Mouse (Mus musculus) adrenal gland, postnatal 36 days (tissue): Measurements from ENCODE around the gene Mfsd5. TPM values are rescaled to one million over a fixed set of nuclear protein-coding genes. Genes with fewer than 3 reads are reported as not detected.
A peak's percentile ranks its signal among the peaks of the same experiment; 100 is the strongest.

Experiments
- DNase-seq, 2 experiments: peaks; one replicate each; pipeline ENCODE4 v3.0.0; 2021; ENCODE audit warnings: mixed read lengths in 1 of 2
- long read RNA-seq, 2 experiments: library from polyadenylated mRNA; stranded (forward); transcript quantifications; one replicate each; pipeline ENCODE4 v2.0.0; 2021; ENCODE audit warnings: borderline sequencing depth in 2 of 2
- total RNA-seq, 2 experiments: library from RNA; stranded (reverse); gene quantifications; 2 replicates each; pipeline ENCODE4 v1.2.3; 2021

Mfsd5 gene
- total RNA-seq, result 10 to 100 TPM; 39.0 to 40.0 TPM
- long read RNA-seq, experiment 1, transcript Mfsd5-201 (2 exons, 1,754 nt), result major isoform, 70 of 115 reads
- long read RNA-seq, experiment 1, partial matches to known transcripts, result 0 of 115 reads
- long read RNA-seq, experiment 1, other reads (novel, unspliced or antisense), result 45 of 115 reads
- long read RNA-seq, experiment 2, transcript Mfsd5-201 (2 exons, 1,754 nt), result major isoform, 14 of 36 reads
- long read RNA-seq, experiment 2, partial matches to known transcripts, result 0 of 36 reads
- long read RNA-seq, experiment 2, other reads (novel, unspliced or antisense), result 22 of 36 reads

GRCm38 (mm10) chr15:102279092-102279782, at the start of gene Mfsd5:
Gene Mfsd5 (plus strand): TSS chr15:102279454.
- DNase-seq, result peak; percentile 89 to 94

GRCm38 (mm10) chr15:102230408-102231321, 48.6 kb upstream of the Mfsd5 start:
- DNase-seq, result no peak

GRCm38 (mm10) chr15:102231748-102232147, 47.5 kb upstream of the Mfsd5 start, which contains the start of gene Itgb7:
Gene Itgb7 (minus strand): TSS chr15:102231944.
- no peak for DNase-seq

GRCm38 (mm10) chr15:102232764-102233163, 46.5 kb upstream of the Mfsd5 start:
- no peak for DNase-seq

GRCm38 (mm10) chr15:102233896-102234295, 45.4 kb upstream of the Mfsd5 start:
- DNase-seq, result peak in 1 of 2 experiments; percentile 55

- DNase-seq, result peak in 1 of 2 experiments; percentile 40
Observed at GRCm38 (mm10) chr15:102235371-102236027, 43.8 kb upstream of the Mfsd5 start.

GRCm38 (mm10) chr15:102238543-102239259, 40.6 kb upstream of the Mfsd5 start:
- no peak for DNase-seq

- DNase-seq, result peak; percentile 85 to 92
Observed at GRCm38 (mm10) chr15:102239260-102239590, 40.0 kb upstream of the Mfsd5 start.

- DNase-seq, result no peak
Observed at GRCm38 (mm10) chr15:102239851-102240250, 39.4 kb upstream of the Mfsd5 start.

GRCm38 (mm10) chr15:102240607-102241006, 38.6 kb upstream of the Mfsd5 start:
- DNase-seq, result peak; percentile 60 to 73

- DNase-seq, result no peak
Observed at GRCm38 (mm10) chr15:102242404-102243228, 36.6 kb upstream of the Mfsd5 start.

GRCm38 (mm10) chr15:102243229-102244190, 35.7 kb upstream of the Mfsd5 start:
- DNase-seq, result peak; percentile 75 to 77

GRCm38 (mm10) chr15:102244306-102245191, 34.7 kb upstream of the Mfsd5 start:
- peak in 1 of 2 experiments; percentile 65 for DNase-seq

- no peak for DNase-seq
Observed at GRCm38 (mm10) chr15:102245461-102245881, 33.8 kb upstream of the Mfsd5 start.

GRCm38 (mm10) chr15:102245891-102246741, 33.1 kb upstream of the Mfsd5 start:
- DNase-seq, result peak; percentile 75 to 89

- peak; percentile 97 to 98 for DNase-seq
Observed at GRCm38 (mm10) chr15:102246866-102247251, 32.4 kb upstream of the Mfsd5 start.
